In the genomic region with DNA sequence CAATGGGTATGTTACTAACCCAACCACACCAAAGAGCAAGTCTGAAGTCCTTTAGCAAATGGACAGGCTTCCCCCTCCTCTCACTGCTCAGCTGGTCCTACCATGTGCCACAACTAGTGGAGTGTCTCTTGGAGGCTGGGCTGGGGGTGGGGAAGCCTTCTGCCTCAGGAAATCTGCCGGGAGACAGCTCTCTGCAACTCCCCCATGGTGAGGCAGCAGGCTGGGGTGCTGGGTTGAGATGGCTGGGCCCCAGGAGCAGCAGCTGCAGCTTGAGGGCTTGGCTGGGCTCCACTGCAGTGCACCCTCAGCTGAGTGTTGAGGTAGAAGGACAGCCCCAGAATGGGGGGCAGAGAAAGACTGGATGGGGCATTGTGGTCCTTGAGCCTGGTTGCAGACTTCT, we compare ENCODE assay signal across 8 mouse cellular contexts. TPM values are rescaled to one million over a fixed set of nuclear protein-coding genes. Genes with fewer than 3 reads are reported as not detected.
DNase-seq lines count a peak whose midpoint lies in the region; ATAC-seq and TF ChIP-seq lines count a peak whose summit lies in the region.

No protein-coding gene starts in this region.

- peaks cover 52% of the 10 kb centered on the region for H3K27me3 ChIP-seq in embryonic facial prominence, embryonic 14.5 days (replicated peaks; ENCODE audit: control insufficient read depth, insufficient read depth, low read length)

- WGBS in lung, adult 2 months = 21% methylated on average over 1 of the region's 1 CpGs
- 11% methylated on average over 1 of the region's 1 CpGs for WGBS in embryonic facial prominence, embryonic 14.5 days

- no peak for ATAC-seq in embryonic facial prominence, embryonic 14.5 days (ENCODE audit: low read depth)

- peak overlapping the region; percentile 23 for H3K4me3 ChIP-seq in lung, adult 2 months (replicated peaks; ENCODE audit: extremely low read depth, low read depth, low read length)
- peak overlapping the region; percentile 57; the same call in 1 of the 2 replicates for H3K4me3 ChIP-seq in embryonic facial prominence, embryonic 14.5 days (ENCODE audit: low read depth, low read length)

- DNase-seq in lung, adult 2 months = no peak
- DNase-seq in lung, adult 18-20 months = no peak
- DNase-seq in embryonic facial prominence, embryonic 14.5 days (ENCODE audit: low spot score) = no peak
- peak; percentile 61 to 72 for DNase-seq in layer of hippocampus, postnatal 10 days (ENCODE audit: low spot score in 2 of 2)
- peak; percentile 64 to 76 for DNase-seq in right cerebral cortex, postnatal 36 days (ENCODE audit: low spot score in 2 of 2)
- DNase-seq in kidney, postnatal 10 days = no peak
- DNase-seq in embryo, embryonic 10 days (ENCODE audit: low spot score) = no peak
- DNase-seq in embryo, embryonic 10.5 days (ENCODE audit: low spot score) = no peak

- peaks cover 14% of the 10 kb centered on the region for H3K4me1 ChIP-seq in lung, adult 2 months (ENCODE audit: control insufficient read depth, insufficient read depth, low read length)
- no peaks in the 10 kb centered on the region for H3K4me1 ChIP-seq in embryonic facial prominence, embryonic 14.5 days (ENCODE audit: control insufficient read depth, insufficient read depth, low read length)

- no peaks in the 10 kb centered on the region for H3K9me3 ChIP-seq in embryonic facial prominence, embryonic 14.5 days (ENCODE audit: control insufficient read depth, low read length)

- H3K9ac ChIP-seq in embryonic facial prominence, embryonic 14.5 days (ENCODE audit: low read depth, low read length) = 0 out of 2 replicates have a peak overlapping the region, but pooled peaks have one; percentile 25

- peak overlapping the region; percentile 76 for H3K4me2 ChIP-seq in embryonic facial prominence, embryonic 14.5 days (ENCODE audit: low read depth, low read length)

- no peak for TF ChIP-seq POLR2A in lung, adult 2 months (IDR thresholded peaks at IDR 0.05; ENCODE audit: borderline replicate concordance, extremely low read depth, low read depth, low read length)

- no peak overlapping the region for H3K27ac ChIP-seq in embryonic facial prominence, embryonic 14.5 days (replicated peaks; ENCODE audit: low read depth, low read length)

- no peak for TF ChIP-seq CTCF in lung, adult 2 months (IDR thresholded peaks at IDR 0.05; ENCODE audit: insufficient read depth, low read length)

- no peaks in the 10 kb centered on the region for H3K36me3 ChIP-seq in embryonic facial prominence, embryonic 14.5 days (ENCODE audit: control insufficient read depth, insufficient read depth, low read length)

RNA-seq across cellular contexts. Expression of a gene that starts 2.1 kb away (rescaled TPM):
- polyA plus RNA-seq in lung, adult 2 months (2012; rRNA removed) = 19.7 and 27.4 TPM in 2 replicates
- 4.6 and 5.6 TPM in 2 replicates for polyA plus RNA-seq in embryonic facial prominence, embryonic 14.5 days (2014; fragmentation: Nextera tagmentation; extraction: Ambion mirVana)
- total RNA-seq in layer of hippocampus, postnatal 10 days (2021) = 100 to 1,000 TPM; 107 TPM

Comparison
In these comparisons a context has a peak if more than half of its experiments do, and no peak if none do; other contexts are left out.
1. DNase-seq: peak in layer of hippocampus, postnatal 10 days (2 of 2) and right cerebral cortex, postnatal 36 days (2 of 2); none in lung, adult 2 months (single experiment), lung, adult 18-20 months (0 of 2), embryonic facial prominence, embryonic 14.5 days (single experiment), kidney, postnatal 10 days (single experiment), embryo, embryonic 10 days (single experiment) and embryo, embryonic 10.5 days (single experiment).